Mouse (Mus musculus) adrenal gland, postnatal 25 days (tissue): ENCODE measurements around the gene Zfp677. TPM values are rescaled to one million over a fixed set of nuclear protein-coding genes. Genes with fewer than 3 reads are reported as not detected.
"Not testable (repeated sequence)": the region's sequence is repeated elsewhere in the genome, so short reads cannot be mapped to it uniquely, and the experiment has no call there.

ENCODE experiments used
- DNase-seq: peaks from one replicate; pipeline ENCODE4 v3.0.0; 2021; ENCODE audit warnings: mixed read lengths
- long read RNA-seq: library from polyadenylated mRNA; stranded (forward); transcript quantifications from one replicate; pipeline ENCODE4 v2.0.0, GENCODE M21; 2021
- total RNA-seq: library from RNA; stranded (reverse); gene quantifications from 2 replicates; pipeline ENCODE4 v1.2.3, GENCODE M21; 2021

Zfp677 gene
- total RNA-seq, result 5.3 and 6.0 TPM in 2 replicates
- long read RNA-seq, partial matches to known transcripts, result 0 of 3 reads
- long read RNA-seq, other reads (novel, unspliced or antisense), result 2 of 3 reads

DNA sequence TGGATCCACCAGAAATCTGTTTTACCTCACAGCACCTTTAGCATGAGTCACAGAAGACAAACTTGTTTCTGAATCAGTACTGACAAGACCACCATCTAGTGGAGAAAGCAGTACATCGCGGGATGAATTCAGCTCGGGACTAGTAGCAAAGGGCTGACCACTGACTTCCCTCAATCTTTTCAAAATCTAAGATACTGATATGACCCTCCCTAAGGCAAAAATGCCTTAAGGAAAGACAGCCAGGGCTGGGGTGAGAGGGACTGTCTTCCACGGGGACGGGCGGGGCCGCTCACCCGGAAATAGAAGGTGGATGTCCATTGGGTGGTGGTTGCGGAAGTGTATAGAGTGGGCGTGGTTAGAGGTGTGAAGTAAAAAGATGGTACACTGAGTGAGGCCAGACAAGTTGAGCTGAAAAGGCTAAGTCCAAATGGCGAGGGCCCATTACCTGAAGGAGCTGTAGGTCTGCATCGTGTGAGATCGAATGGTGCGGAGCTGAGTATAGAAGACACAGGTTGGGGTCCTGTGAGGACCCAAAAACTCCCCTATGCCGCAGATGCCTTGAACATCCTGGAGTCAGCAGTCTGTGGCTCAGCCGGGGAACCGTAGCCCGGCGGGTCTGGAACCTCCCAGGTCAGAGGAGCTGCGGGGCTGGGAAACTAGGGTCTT, at the start of gene Zfp677:
TSS of gene Zfp677 (plus strand) at position 358 of the 666 bp plus-strand sequence.
- peak; percentile 63 for DNase-seq

DNA sequence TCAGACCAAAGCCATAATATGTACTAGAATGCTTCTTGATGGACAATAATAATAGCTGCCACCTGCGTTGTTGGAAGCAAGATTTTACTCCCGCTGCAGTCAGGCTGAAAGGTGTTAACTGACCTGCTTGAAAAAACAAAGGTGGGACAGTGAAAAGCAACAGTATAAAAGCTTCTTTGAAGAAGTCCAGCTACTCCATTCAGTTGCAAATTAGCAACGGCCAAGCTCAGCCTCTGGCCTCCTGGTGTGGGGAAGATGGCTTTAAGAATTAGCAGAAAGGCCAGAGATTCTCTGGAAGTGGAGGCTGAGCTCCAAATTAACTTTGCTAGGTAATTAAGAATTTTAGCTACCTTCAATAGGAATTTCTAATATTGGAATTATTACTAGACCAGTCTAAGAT, 15.5 kb upstream of the Zfp677 start:
- DNase-seq, result not testable (repeated sequence)

DNA sequence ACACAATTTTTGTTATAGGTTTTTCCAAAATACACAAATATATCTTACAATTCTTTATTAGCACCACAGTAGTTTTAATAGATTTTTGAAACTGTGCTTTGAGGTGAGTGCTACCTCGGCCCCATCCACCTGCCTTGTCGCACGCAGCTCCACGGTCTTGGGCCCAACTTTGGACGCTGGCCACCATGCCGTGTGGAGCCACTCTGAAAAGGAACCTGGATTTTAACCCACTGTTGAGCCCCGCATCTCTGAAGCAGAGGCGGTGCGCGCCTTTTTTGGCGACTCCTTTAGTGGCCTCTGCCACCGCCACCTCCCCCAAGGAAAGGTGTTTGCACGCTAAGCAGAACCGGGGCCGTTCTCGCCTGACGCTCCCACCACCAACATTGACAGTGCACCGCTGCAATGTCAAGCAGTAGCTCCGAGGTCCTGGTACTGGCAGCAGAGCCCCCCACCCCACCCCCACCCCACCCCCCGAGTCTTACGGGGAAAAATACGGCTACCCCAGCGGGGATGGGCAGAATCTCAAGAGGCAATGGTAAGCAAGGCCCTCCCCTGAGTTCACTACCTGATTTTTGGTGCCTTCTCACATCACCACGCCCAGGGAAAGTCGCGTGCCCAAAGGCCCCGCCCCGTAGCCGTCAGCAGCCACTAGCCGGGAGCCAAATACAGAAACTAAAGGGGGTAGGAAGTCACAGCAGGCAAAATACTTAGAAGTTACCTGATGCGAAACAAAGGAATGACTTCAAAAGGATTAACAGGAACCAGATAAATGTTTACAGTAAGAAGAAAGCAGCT, 13.4 kb upstream of the Zfp677 start:
- DNase-seq, result peak; percentile 7

DNA sequence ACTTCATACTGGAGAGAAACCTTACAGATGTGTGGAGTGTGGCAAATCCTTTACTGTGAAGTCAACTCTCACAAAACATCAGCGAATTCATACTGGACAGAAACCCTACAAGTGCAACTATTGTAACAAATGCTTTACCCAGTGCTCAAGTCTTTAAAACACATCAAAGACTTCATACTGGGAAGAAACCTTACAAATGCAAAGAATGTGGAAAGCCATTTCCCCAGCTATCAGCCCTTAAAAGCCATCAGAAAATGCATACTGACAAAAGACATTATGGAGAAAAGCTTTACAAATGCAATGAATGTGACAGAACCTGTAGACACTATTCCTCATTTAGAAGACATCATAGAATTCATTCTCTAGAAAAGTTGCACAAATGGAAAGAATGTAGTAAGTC, 8.2 kb upstream of the Zfp677 start:
- no peak for DNase-seq

DNA sequence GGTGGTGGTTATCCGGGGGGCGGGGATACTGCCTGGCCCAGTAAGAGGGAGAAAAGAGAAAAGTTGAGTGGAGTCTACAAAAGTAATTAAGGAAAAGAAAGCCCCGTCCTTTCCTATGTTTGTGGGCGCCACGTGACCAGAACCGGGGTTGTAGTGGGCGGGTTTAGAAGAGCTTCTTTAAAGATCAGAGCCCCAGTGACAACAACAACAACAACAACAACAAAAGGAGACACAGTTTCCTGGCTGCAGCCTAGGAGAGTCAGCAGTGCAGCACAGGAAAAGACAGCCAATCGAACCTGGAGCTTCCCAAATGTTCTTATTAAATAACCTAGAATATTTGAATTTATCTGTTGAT, 486 bp downstream of the Zfp677 start:
- DNase-seq, result peak; percentile 26

DNA sequence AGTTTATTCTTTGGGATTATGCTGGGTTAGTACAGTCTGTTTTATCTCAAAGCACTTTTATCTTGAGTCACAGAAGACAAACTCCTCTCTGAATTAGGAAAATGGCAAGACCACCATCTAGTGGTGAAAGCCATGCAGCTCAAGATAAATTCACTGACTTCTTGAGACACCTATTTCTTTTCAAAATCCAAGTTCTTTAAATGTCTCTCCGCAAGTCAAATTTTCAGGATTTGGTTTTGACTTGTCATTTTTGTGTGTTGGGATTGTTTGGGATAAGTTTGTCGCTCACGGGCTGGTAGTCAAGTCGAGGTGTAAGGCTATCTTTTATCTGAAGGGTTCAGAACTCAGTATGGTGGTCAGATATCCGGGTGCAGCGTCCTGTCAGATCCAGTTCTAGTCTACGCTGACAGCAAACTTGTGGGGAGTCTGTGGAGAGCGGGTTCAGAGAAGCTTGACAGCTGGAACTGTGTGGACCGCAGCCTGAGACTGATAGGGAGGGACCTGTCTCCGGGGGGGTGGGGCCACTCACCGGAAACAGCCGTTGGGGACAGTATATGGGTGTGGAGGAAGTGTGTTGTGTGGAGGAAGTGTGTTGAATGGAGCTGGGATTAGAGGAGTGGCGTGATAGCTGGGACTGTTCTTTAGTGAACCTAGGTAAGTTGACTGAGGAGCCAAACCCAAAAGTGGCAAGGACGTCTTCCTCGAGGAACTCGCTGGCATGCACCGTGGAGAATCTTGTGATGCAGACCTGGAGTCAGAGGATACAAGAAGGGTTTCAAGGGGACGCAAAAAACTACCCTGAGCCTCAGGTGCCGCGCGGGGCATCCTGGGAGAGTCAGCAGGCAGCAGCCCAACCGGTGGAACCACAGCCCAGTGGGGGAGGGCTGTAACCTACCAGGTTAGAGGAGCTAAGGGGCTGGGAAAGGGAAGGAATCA, 39.4 kb downstream of the Zfp677 start, which contains the start of gene Zfp54:
TSS of gene Zfp54 (plus strand) at position 564 of the 936 bp plus-strand sequence.
- DNase-seq, result peak; percentile 79

DNA sequence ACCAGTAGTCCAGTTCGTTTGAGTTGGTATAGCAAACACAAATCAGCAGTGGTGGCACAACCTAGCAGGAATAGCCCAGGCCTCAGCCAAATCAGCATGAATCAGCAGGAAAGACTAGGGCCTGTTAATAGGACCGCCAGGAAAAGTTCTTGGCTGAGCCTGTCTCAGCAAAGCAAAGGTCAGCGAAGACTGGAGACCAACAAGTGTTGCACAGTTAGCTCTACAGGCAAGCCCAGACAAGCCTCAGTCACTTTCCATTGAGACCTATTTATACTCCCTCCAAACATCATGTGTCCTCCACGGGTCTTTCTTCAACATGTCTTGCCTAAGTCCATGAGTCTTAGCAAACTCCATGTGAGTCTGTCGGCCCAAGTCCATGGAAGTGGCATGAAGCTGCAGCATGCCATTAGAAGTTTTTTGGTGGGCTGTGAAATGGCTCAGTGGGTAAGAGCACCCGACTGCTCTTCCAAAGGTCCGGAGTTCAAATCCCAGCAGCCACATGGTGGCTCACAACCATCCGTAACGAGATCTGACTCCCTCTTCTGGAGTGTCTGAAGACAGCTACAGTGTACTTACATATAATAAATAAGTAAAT, 55.4 kb downstream of the Zfp677 start:
- not testable (repeated sequence) for DNase-seq

Other genes with a start within 250 kb of the Zfp677 start
- not detected in 2 replicates for gene Vmn1r234, start 157.7 kb upstream of the Zfp677 start, total RNA-seq
- gene Vmn1r235, start 127.3 kb upstream of the Zfp677 start, total RNA-seq, result not detected in 2 replicates
- not detected in 2 replicates for gene Vmn1r236, start 100.8 kb upstream of the Zfp677 start, total RNA-seq
- gene Vmn1r237, start 71.9 kb upstream of the Zfp677 start, total RNA-seq, result not detected in 2 replicates
- gene Zfp54, start 39.5 kb downstream of the Zfp677 start, total RNA-seq, result 3.5 and 3.6 TPM in 2 replicates
- gene Zfp51, start 66.6 kb downstream of the Zfp677 start, total RNA-seq, result 8.7 and 8.8 TPM in 2 replicates
- gene Zfp53, start 105.2 kb downstream of the Zfp677 start, total RNA-seq, result 4.7 and 5.4 TPM in 2 replicates
- gene Zfp52, start 151.8 kb downstream of the Zfp677 start, total RNA-seq, result 30.4 and 31.9 TPM in 2 replicates
- 10.0 and 10.7 TPM in 2 replicates for gene Zfp948, start 183.3 kb downstream of the Zfp677 start, total RNA-seq